Mouse (Mus musculus): ENCODE results near the gene Tada2b. TPM values are rescaled to one million over a fixed set of nuclear protein-coding genes. Genes with fewer than 3 reads are reported as not detected.
A peak's percentile ranks its signal among the peaks of the same experiment; 100 is the strongest.

Gene Tada2b
- total RNA-seq, 2 experiments from 2014 or later, result 14.3 to 15.8 TPM

- intact Hi-C loops (cut with DNase I), result loop anchor here (5.0 kb wide), 1 partner anchor 33 kb away; no protein-coding TSS in a partner anchor
- Histone ChIP-seq H3K27ac (no peak overlapping the region), H3K4me3 (no peak overlapping the region)
- TF ChIP-seq CTCF (IDR thresholded peaks at IDR 0.05), result peak; percentile 72
- no peak for DNase-seq
Measured at GRCm38 (mm10) chr5:36458926-36459325, 25.2 kb downstream of the Tada2b start.

- no peak for DNase-seq
- no peak for TF ChIP-seq CTCF (IDR thresholded peaks at IDR 0.05)
- Histone ChIP-seq H3K27ac (no peak overlapping the region), H3K4me3 (no peak overlapping the region)
- intact Hi-C loops (cut with DNase I), result loop anchor here (5.0 kb wide), 1 partner anchor 35 kb away; no protein-coding TSS in a partner anchor
Measured at GRCm38 (mm10) chr5:36457706-36458105, 26.4 kb downstream of the Tada2b start.

- no peak for DNase-seq
Measured at GRCm38 (mm10) chr5:36452821-36453220, 31.3 kb downstream of the Tada2b start.

GRCm38 (mm10) chr5:36451872-36452389, 32.2 kb downstream of the Tada2b start:
- no peak for TF ChIP-seq CTCF (IDR thresholded peaks at IDR 0.05)
- intact Hi-C loops (cut with DNase I), result no loop called here
- no peak overlapping the region for H3K4me3 ChIP-seq
- H3K27ac ChIP-seq, result no peak overlapping the region
- DNase-seq, result no peak

More at GRCm38 (mm10) chr5:36452821-36453220, 31.3 kb downstream of the Tada2b start:
- no peak for TF ChIP-seq CTCF (IDR thresholded peaks at IDR 0.05)
- H3K4me3 ChIP-seq, result no peak overlapping the region
- H3K27ac ChIP-seq, result no peak overlapping the region
- intact Hi-C loops (cut with DNase I), result no loop called here

GRCm38 (mm10) chr5:36451119-36451518, 33.0 kb downstream of the Tada2b start:
- intact Hi-C loops (cut with DNase I), result no loop called here
- Histone ChIP-seq H3K27ac (no peak overlapping the region), H3K4me3 (no peak overlapping the region)
- DNase-seq, result no peak
- TF ChIP-seq CTCF (IDR thresholded peaks at IDR 0.05), result no peak

- Histone ChIP-seq H3K4me3 (no peak overlapping the region), H3K27ac (no peak overlapping the region)
- no peak for DNase-seq
- intact Hi-C loops (cut with DNase I), result no loop called here
- TF ChIP-seq CTCF (IDR thresholded peaks at IDR 0.05), result no peak
Measured at GRCm38 (mm10) chr5:36449710-36450358, 34.3 kb downstream of the Tada2b start.

- H3K27ac ChIP-seq, result no peak overlapping the region
- no peak for TF ChIP-seq CTCF (IDR thresholded peaks at IDR 0.05)
- H3K4me3 ChIP-seq, result no peak overlapping the region
- DNase-seq, result no peak
- intact Hi-C loops (cut with DNase I), result no loop called here
Measured at GRCm38 (mm10) chr5:36447872-36448271, 36.2 kb downstream of the Tada2b start.

GRCm38 (mm10) chr5:36446166-36446890, 37.8 kb downstream of the Tada2b start:
- no peak for DNase-seq
- H3K4me3 ChIP-seq, result no peak overlapping the region
- intact Hi-C loops (cut with DNase I), result no loop called here
- H3K27ac ChIP-seq, result no peak overlapping the region
- no peak for TF ChIP-seq CTCF (IDR thresholded peaks at IDR 0.05)

- intact Hi-C loops (cut with DNase I), result no loop called here
- TF ChIP-seq CTCF (IDR thresholded peaks at IDR 0.05), result no peak
- DNase-seq, result no peak
- Histone ChIP-seq H3K4me3 (no peak overlapping the region), H3K27ac (no peak overlapping the region)
Measured at GRCm38 (mm10) chr5:36445028-36445427, 39.1 kb downstream of the Tada2b start.

GRCm38 (mm10) chr5:36444611-36445010, 39.5 kb downstream of the Tada2b start:
- intact Hi-C loops (cut with DNase I), result no loop called here
- DNase-seq, result no peak
- H3K4me3 ChIP-seq, result no peak overlapping the region
- no peak for TF ChIP-seq CTCF (IDR thresholded peaks at IDR 0.05)
- H3K27ac ChIP-seq, result no peak overlapping the region

GRCm38 (mm10) chr5:36440741-36441140, 43.3 kb downstream of the Tada2b start:
- intact Hi-C loops (cut with DNase I), result no loop called here
- no peak overlapping the region for H3K4me3 ChIP-seq
- TF ChIP-seq CTCF (IDR thresholded peaks at IDR 0.05), result no peak
- no peak overlapping the region for H3K27ac ChIP-seq
- no peak for DNase-seq

- no peak for TF ChIP-seq CTCF (IDR thresholded peaks at IDR 0.05)
- Histone ChIP-seq H3K4me3 (no peak overlapping the region), H3K27ac (peak overlapping the region; percentile 35; the same call in 1 of the 2 replicates)
- DNase-seq, result no peak
- intact Hi-C loops (cut with DNase I), result no loop called here
Measured at GRCm38 (mm10) chr5:36436858-36437257, 47.2 kb downstream of the Tada2b start.

- no peak overlapping the region for H3K4me3 ChIP-seq
- DNase-seq, result no peak
- no peak overlapping the region for H3K27ac ChIP-seq
- intact Hi-C loops (cut with DNase I), result no loop called here
- no peak for TF ChIP-seq CTCF (IDR thresholded peaks at IDR 0.05)
Measured at GRCm38 (mm10) chr5:36434398-36434967, 49.6 kb downstream of the Tada2b start.
